Mouse (Mus musculus) hindbrain, embryonic 10.5 days (tissue): ENCODE results near the gene Syt14. TPM values are rescaled to one million over a fixed set of nuclear protein-coding genes. Genes with fewer than 3 reads are reported as not detected.
A peak's percentile ranks its signal among the peaks of the same experiment; 100 is the strongest.

Experiments
- DNase-seq: peaks from one replicate; pipeline ENCODE4 v3.0.0-alpha.2; 2017; ENCODE audit warnings: low spot score
- H3K27ac ChIP-seq: fragments of 300-500 bp; sonication (generic); 2 replicates; pipeline ENCODE4 v1.5.1; 2016; ENCODE audit warnings: mild to moderate bottlenecking, moderate library complexity
- H3K27me3 ChIP-seq: fragments of 300-500 bp; sonication (generic); 2 replicates; pipeline ENCODE4 v1.6.1; 2016; ENCODE audit warnings: mild to moderate bottlenecking; ENCODE audit not compliant: poor library complexity, insufficient read depth, severe bottlenecking
- H3K36me3 ChIP-seq: fragments of 300-500 bp; sonication (generic); 2 replicates; pipeline ENCODE4 v1.6.1; 2016; ENCODE audit warnings: mild to moderate bottlenecking, moderate library complexity
- H3K4me1 ChIP-seq: fragments of 300-500 bp; sonication (generic); replicated peaks from 2 replicates; pipeline ENCODE4 v1.6.1; 2016; ENCODE audit warnings: mild to moderate bottlenecking
- H3K4me3 ChIP-seq: fragments of 300-500 bp; sonication (generic); 2 replicates; pipeline ENCODE4 v1.5.1; 2016; ENCODE audit warnings: mild to moderate bottlenecking, moderate library complexity
- H3K9me3 ChIP-seq: fragments of 300-500 bp; sonication (generic); 2 replicates; pipeline ENCODE4 v1.6.1; 2016; ENCODE audit warnings: mild to moderate bottlenecking, moderate library complexity
- WGBS: fragments of 180-500 bp; shearing (Covaris S2); methylation state at CpG from one replicate; pipeline ENCODE4 v1.1.7; 2016; 5-methylcytosine and 5-hydroxymethylcytosine counted together
- polyA plus RNA-seq: library from polyadenylated mRNA; unstranded; fragments of >200 nt; fragmentation: Nextera tagmentation; extraction: Ambion mirVana; gene quantifications from 2 replicates; pipeline ENCODE4 v1.2.1, GENCODE M21; 2016

Gene Syt14
- 4.1 and 4.6 TPM in 2 replicates for polyA plus RNA-seq

DNA sequence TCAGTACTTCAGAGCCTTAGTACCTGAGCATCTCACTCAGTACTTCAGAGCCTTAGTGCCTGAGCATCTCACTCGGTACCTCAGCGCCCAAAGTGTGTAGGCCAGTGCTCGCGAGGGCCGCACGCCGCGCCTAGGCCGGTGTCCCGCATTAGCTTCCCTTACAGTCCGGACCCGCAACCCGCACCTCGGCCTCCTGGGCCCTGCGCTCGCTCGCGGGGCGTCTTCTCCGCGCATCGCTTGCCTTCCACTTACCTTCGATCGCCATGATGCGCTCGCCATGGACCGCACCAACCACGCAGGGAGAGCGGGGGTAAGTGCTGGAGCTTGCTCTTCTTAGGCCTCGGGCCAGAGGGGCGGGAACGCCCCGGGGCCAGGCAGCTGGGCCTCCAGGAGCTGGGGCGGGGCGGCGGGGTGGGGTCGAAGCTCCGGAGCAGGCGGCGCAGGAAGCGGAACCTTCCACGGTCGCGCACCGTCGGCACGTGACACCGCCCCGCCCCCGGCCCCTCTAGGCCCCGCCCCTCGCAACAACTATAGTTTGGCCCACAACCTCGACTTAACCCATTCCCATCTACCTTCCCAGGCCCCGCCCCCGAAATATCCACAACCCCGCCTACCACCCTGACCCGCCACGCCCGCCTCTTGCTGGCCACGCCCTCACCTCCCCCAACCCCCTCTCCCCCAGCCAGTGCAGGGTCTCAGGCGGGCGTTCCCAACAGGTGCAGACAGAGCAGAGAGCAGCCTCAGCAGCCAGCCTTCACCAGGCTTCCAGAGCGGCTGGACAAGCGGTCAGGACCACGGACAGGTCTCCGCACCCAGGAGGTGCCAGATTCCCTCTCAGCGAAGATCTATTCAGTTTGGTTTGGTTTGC is at the start of gene Syt14:
Gene Syt14 (minus strand): TSS at position 405 of the 868 bp plus-strand sequence.
- no peaks in the 10 kb centered on the region for H3K36me3 ChIP-seq
- H3K4me3 ChIP-seq, result peak within 1 kb of the TSS; percentile 85
- peak within 1 kb of the TSS; percentile 88 for H3K27ac ChIP-seq
- WGBS, result under 1% methylated on average over 67 of the region's 67 CpGs
- H3K4me1 ChIP-seq, result peaks cover 16% of the 10 kb centered on the region
- H3K9me3 ChIP-seq, result no peaks in the 10 kb centered on the region
- peaks cover 6% of the 10 kb centered on the region; the same call in 1 of the 2 replicates for H3K27me3 ChIP-seq
- DNase-seq, result peak; percentile 94

DNA sequence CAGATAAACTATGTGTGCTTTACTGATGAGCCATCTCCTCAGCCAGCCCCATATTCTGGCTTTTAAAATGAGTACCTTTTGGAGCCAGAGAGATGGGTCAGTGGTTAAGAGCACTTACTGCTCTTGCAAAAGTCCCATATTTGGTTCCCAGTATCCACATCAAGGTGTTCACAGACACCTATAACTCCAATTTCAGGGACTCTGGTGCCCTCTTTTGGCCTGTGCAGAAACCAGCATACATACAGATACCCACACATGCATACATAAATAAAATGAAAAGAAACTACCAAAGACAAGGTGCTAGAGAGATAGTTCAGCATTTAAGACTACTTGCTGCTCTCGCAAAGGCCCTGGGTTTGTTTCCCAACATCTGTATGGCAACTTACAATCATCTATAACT is 48.4 kb upstream of the Syt14 start:
- no peak overlapping the region for H3K27ac ChIP-seq
- 83% methylated on average over 1 of the region's 1 CpGs for WGBS
- H3K27me3 ChIP-seq, result no peaks in the 10 kb centered on the region
- DNase-seq, result no peak
- H3K4me1 ChIP-seq, result peaks cover 8% of the 10 kb centered on the region
- no peak overlapping the region for H3K4me3 ChIP-seq
- H3K9me3 ChIP-seq, result no peaks in the 10 kb centered on the region
- no peaks in the 10 kb centered on the region for H3K36me3 ChIP-seq

DNA sequence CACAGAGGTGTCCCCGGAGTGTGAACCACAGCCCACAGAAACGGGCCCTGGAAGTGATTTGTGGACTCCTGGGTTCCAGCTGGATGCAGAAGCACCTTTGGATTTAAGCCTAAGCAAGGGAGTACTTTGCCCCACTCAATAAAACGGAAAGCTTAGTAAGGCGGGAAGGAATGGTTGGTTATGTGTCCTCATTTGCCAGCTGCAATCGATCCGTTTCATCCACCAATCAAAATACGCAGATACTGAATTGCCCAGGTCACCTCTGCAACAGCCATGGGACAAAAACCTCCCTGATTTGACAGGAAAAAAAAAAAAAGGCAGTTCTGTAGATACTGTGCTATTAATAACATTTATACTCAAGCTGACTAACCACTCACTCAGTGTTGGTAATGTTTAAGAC is 47.5 kb upstream of the Syt14 start:
- Histone ChIP-seq H3K4me1 (peaks cover 8% of the 10 kb centered on the region), H3K27me3 (no peaks in the 10 kb centered on the region), H3K27ac (no peak overlapping the region), H3K9me3 (no peaks in the 10 kb centered on the region), H3K4me3 (no peak overlapping the region), H3K36me3 (no peaks in the 10 kb centered on the region)
- no peak for DNase-seq
- WGBS, result 84% methylated on average over 7 of the region's 7 CpGs

DNA sequence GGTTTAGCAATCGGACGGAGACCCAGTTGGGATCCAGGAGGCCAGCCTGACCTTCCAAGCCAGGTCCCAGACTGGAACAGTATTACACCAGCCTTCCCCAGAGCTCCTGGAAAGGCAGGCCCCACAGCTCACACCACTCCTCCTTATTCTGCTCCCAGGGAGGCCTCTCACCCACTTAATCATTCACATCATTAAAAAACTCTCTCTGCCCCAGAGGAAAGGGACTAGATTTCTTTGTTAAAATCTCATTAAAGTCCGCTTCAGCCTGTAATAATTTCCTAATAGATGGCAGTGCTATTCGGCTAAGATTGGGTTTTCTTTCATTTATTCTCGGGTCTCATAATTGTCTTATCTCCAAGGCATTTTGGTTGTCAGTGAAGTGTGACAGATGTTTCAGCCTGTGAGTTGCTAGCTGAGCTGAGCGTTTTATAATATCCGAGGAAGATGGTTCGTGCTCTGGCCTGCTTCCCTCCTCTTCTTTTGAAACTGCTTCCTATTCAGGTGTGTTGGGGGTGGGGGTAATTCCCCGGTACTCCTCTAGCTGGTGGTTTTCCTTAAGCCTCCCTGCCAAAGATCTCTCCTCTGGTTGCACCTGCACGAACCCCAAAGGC is 46.8 kb upstream of the Syt14 start:
- Histone ChIP-seq H3K27ac (no peak overlapping the region), H3K36me3 (no peaks in the 10 kb centered on the region), H3K9me3 (no peaks in the 10 kb centered on the region), H3K4me1 (peaks cover 8% of the 10 kb centered on the region), H3K4me3 (no peak overlapping the region), H3K27me3 (no peaks in the 10 kb centered on the region)
- 58% methylated on average over 10 of the region's 10 CpGs for WGBS
- no peak for DNase-seq

DNA sequence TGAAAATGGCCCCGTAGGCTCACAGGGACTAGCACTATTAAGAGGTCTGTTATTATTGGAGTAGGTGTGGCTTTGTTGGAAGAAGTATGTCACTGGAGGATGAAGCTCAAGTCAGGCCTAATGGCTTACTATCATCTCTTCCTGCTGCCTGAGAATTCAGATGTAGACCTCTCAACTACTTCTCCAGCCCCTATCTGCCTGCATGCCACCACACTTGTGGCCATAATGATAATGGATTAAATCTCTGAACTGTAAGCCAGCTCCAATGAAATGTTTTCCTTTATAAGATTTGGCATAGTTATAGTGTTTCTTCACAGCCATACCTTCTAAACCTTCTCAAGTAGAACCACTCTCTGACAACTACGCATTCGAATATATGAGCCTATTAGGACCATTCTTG is 27.0 kb upstream of the Syt14 start:
- H3K4me1 ChIP-seq, result no peaks in the 10 kb centered on the region
- no peaks in the 10 kb centered on the region for H3K36me3 ChIP-seq
- no peaks in the 10 kb centered on the region for H3K27me3 ChIP-seq
- WGBS, result 94% methylated on average over 3 of the region's 3 CpGs
- H3K4me3 ChIP-seq, result no peak overlapping the region
- H3K9me3 ChIP-seq, result no peaks in the 10 kb centered on the region
- no peak overlapping the region for H3K27ac ChIP-seq
- DNase-seq, result no peak

GRCm38 (mm10) chr1:193060167-193060566 is 24.6 kb upstream of the Syt14 start:
- Histone ChIP-seq H3K27me3 (no peaks in the 10 kb centered on the region), H3K4me1 (no peaks in the 10 kb centered on the region), H3K9me3 (no peaks in the 10 kb centered on the region), H3K4me3 (no peak overlapping the region), H3K27ac (no peak overlapping the region), H3K36me3 (no peaks in the 10 kb centered on the region)
- no peak for DNase-seq
- WGBS, result 86% methylated on average over 2 of the region's 2 CpGs

- Histone ChIP-seq H3K4me1 (no peaks in the 10 kb centered on the region), H3K27ac (no peak overlapping the region), H3K27me3 (no peaks in the 10 kb centered on the region), H3K9me3 (no peaks in the 10 kb centered on the region), H3K4me3 (no peak overlapping the region), H3K36me3 (no peaks in the 10 kb centered on the region)
- no peak for DNase-seq
- WGBS, result 75% methylated on average over 5 of the region's 5 CpGs
Measured at GRCm38 (mm10) chr1:193059596-193059995, 24.0 kb upstream of the Syt14 start.

- Histone ChIP-seq H3K4me1 (no peaks in the 10 kb centered on the region), H3K4me3 (no peak overlapping the region), H3K27ac (no peak overlapping the region), H3K27me3 (no peaks in the 10 kb centered on the region), H3K36me3 (no peaks in the 10 kb centered on the region), H3K9me3 (no peaks in the 10 kb centered on the region)
- DNase-seq, result no peak
- WGBS, result 79% methylated on average over 5 of the region's 5 CpGs
Measured at GRCm38 (mm10) chr1:193054401-193054800, 18.8 kb upstream of the Syt14 start.

GRCm38 (mm10) chr1:193053065-193053464 is 17.5 kb upstream of the Syt14 start:
- DNase-seq, result no peak
- no peaks in the 10 kb centered on the region for H3K9me3 ChIP-seq
- no peak overlapping the region for H3K4me3 ChIP-seq
- no peak overlapping the region for H3K27ac ChIP-seq
- H3K36me3 ChIP-seq, result no peaks in the 10 kb centered on the region
- 83% methylated on average over 5 of the region's 5 CpGs for WGBS
- no peaks in the 10 kb centered on the region for H3K27me3 ChIP-seq
- no peaks in the 10 kb centered on the region for H3K4me1 ChIP-seq

GRCm38 (mm10) chr1:193047616-193048015 is 12.0 kb upstream of the Syt14 start:
- Histone ChIP-seq H3K27ac (no peak overlapping the region), H3K36me3 (no peaks in the 10 kb centered on the region), H3K4me3 (no peak overlapping the region), H3K9me3 (no peaks in the 10 kb centered on the region), H3K4me1 (no peaks in the 10 kb centered on the region), H3K27me3 (no peaks in the 10 kb centered on the region)
- DNase-seq, result no peak
- WGBS, result 89% methylated on average over 4 of the region's 4 CpGs

DNA sequence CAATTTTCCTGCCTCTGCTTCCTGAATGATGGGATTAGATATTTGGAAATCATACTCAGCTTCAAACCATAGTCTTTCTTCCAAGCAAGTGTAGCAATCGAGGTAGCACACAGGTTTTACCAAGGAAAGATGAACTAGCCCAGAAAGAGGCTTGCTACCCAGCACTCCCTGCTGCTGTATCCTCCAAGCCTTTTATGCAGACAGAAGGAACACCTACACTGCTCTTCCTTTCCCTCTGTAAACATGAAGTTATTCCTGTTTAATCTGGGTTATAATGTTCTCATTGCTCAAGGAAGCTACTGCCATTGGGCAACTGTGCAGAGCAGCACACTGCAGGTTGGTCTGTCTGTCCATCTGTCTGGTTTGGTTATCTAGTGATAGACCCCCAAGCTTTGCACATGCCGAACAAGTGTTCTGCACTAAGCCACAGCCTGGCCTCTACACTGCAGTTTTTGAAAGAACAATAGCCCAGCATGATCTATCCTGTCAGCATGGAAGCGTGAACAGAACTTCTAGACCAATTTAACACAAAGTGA is 7.3 kb upstream of the Syt14 start:
- Histone ChIP-seq H3K36me3 (no peaks in the 10 kb centered on the region), H3K4me3 (no peak overlapping the region), H3K27me3 (no peaks in the 10 kb centered on the region), H3K9me3 (no peaks in the 10 kb centered on the region), H3K27ac (no peak overlapping the region), H3K4me1 (no peaks in the 10 kb centered on the region)
- no peak for DNase-seq
- WGBS, result 63% methylated on average over 3 of the region's 3 CpGs

DNA sequence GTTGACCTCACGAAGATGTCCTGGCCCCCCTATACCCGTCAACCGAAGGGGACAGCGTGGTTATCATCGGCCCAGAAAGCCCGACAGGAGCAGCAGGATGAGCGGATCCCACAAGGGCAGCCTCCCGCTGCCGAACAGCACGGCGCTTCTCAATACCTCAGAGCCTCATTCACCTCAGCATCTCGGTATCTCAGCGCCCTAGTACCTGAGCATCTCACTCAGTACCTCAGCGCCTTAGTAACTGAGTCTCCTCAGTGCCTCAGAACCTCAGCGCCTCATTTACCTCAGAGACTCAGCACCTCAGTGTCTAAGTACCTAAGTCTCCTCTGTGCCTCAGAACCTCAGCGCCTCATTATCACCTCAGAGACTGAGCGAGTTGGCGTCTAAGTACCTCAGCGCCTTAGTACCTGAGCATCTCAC is 614 bp downstream of the Syt14 start:
- no peak for DNase-seq
- peak overlapping the region; percentile 85 for H3K4me3 ChIP-seq
- H3K9me3 ChIP-seq, result no peaks in the 10 kb centered on the region
- H3K27me3 ChIP-seq, result peaks cover 6% of the 10 kb centered on the region; the same call in 1 of the 2 replicates
- H3K36me3 ChIP-seq, result no peaks in the 10 kb centered on the region
- H3K27ac ChIP-seq, result peak overlapping the region; percentile 88
- 2% methylated on average over 19 of the region's 19 CpGs for WGBS
- peaks cover 16% of the 10 kb centered on the region for H3K4me1 ChIP-seq

DNA sequence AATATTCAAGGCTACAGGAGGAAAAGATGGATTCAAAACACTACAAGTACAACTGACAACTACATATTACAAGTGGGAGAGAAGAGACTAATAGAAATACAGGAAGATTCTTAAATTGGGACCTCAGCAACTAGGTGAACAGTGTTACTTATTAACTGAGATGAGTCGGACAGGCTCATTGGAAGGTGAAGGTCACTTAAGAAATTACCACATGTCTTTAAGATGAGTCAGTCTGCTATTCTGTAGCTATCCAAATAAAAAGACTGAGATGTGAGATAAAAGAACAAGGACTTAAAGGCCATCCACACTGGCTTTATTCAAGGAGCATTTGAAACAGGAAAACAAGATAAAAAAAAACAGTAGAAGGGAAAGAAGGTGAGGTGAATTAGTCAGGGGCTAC is 11.3 kb downstream of the Syt14 start:
- H3K27me3 ChIP-seq, result no peaks in the 10 kb centered on the region
- no peak overlapping the region for H3K27ac ChIP-seq
- H3K4me3 ChIP-seq, result no peak overlapping the region
- no peaks in the 10 kb centered on the region for H3K36me3 ChIP-seq
- WGBS, result 94% methylated on average over 1 of the region's 1 CpGs
- H3K4me1 ChIP-seq, result no peaks in the 10 kb centered on the region
- no peaks in the 10 kb centered on the region for H3K9me3 ChIP-seq
- DNase-seq, result no peak
